Mouse (Mus musculus) intestine, embryonic 14.5 days (tissue): ENCODE data around the gene Itgb2l. TPM values are rescaled to one million over a fixed set of nuclear protein-coding genes. Genes with fewer than 3 reads are reported as not detected.

Source experiments
- ATAC-seq: fragments of 200-750 bp; cut with Nextera tagmentation; replicated peaks from 2 replicates; pipeline ENCODE4 v1.8.0; 2017; ENCODE audit warnings: low read depth, moderate number of reproducible peaks, moderate TSS enrichment, moderate library complexity; ENCODE audit not compliant: low FRiP score, low TSS enrichment
- DNase-seq: peaks from one replicate; pipeline ENCODE4 v3.0.0-alpha.2; 2018; ENCODE audit warnings: low spot score
- H3K27ac ChIP-seq: fragments of 300-500 bp; sonication (generic); 2 replicates; pipeline ENCODE4 v1.5.1; 2014; ENCODE audit warnings: low read depth, mild to moderate bottlenecking, control low read depth
- H3K27me3 ChIP-seq: fragments of 300-500 bp; sonication (generic); replicated peaks from 2 replicates; pipeline ENCODE4 v1.6.1; 2014; ENCODE audit warnings: low read length, control low read depth; ENCODE audit not compliant: control insufficient read depth, insufficient read depth
- H3K36me3 ChIP-seq: fragments of 300-500 bp; sonication (generic); 2 replicates; pipeline ENCODE4 v1.6.1; 2014; ENCODE audit warnings: low read length, control low read depth; ENCODE audit not compliant: control insufficient read depth, insufficient read depth
- H3K4me1 ChIP-seq: fragments of 300-500 bp; sonication (generic); replicated peaks from 2 replicates; pipeline ENCODE4 v1.6.1; 2014; ENCODE audit warnings: low read length, control low read depth, mixed read lengths; ENCODE audit not compliant: control insufficient read depth, insufficient read depth
- H3K4me2 ChIP-seq: fragments of 300-500 bp; sonication (generic); 2 replicates; pipeline ENCODE4 v1.6.1; 2014; ENCODE audit warnings: low read length
- H3K4me3 ChIP-seq: fragments of 300-500 bp; sonication (generic); 2 replicates; pipeline ENCODE4 v1.5.1; 2014; ENCODE audit warnings: low read depth, low read length, control low read depth, mixed read lengths
- H3K9ac ChIP-seq: fragments of 300-500 bp; sonication (generic); 2 replicates; pipeline ENCODE4 v1.6.1; 2014; ENCODE audit warnings: mild to moderate bottlenecking, low read length
- H3K9me3 ChIP-seq: fragments of 300-500 bp; sonication (generic); 2 replicates; pipeline ENCODE4 v1.6.1; 2016; ENCODE audit warnings: low read length, control low read depth; ENCODE audit not compliant: control insufficient read depth
- WGBS: fragments of 180-500 bp; shearing (Covaris S2); extraction: QIAGEN DNeasy Blood & Tissue Kit; methylation state at CpG from one replicate; pipeline ENCODE4 v1.1.7; 2014; 5-methylcytosine and 5-hydroxymethylcytosine counted together
- polyA plus RNA-seq: library from polyadenylated mRNA; unstranded; fragments of >200 nt; fragmentation: Nextera tagmentation; extraction: Ambion mirVana; gene quantifications from 2 replicates; pipeline ENCODE4 v1.2.1, GENCODE M21; 2014

Gene Itgb2l
- polyA plus RNA-seq, 1 experiment from 2014 or later = 0.35 TPM

GRCm38 (mm10) chr16:96406312-96406711 lies 37.1 kb downstream of the Itgb2l start:
- H3K4me3 ChIP-seq = no peak overlapping the region
- no peaks in the 10 kb centered on the region for H3K4me1 ChIP-seq
- H3K27ac ChIP-seq = no peak overlapping the region
- H3K9me3 ChIP-seq = no peaks in the 10 kb centered on the region
- ATAC-seq (no peak), DNase-seq (no peak)
- 55% methylated on average over 4 of the region's 4 CpGs for WGBS
- no peak overlapping the region for H3K4me2 ChIP-seq
- H3K36me3 ChIP-seq = no peaks in the 10 kb centered on the region
- H3K27me3 ChIP-seq = no peaks in the 10 kb centered on the region
- no peak overlapping the region for H3K9ac ChIP-seq

- H3K27ac ChIP-seq = no peak overlapping the region
- H3K36me3 ChIP-seq = no peaks in the 10 kb centered on the region
- no peak overlapping the region for H3K4me3 ChIP-seq
- ATAC-seq (no peak), DNase-seq (no peak)
- H3K4me1 ChIP-seq = no peaks in the 10 kb centered on the region
- H3K9me3 ChIP-seq = no peaks in the 10 kb centered on the region
- no peaks in the 10 kb centered on the region for H3K27me3 ChIP-seq
- 51% methylated on average over 6 of the region's 6 CpGs for WGBS
- no peak overlapping the region for H3K4me2 ChIP-seq
- no peak overlapping the region for H3K9ac ChIP-seq
These were observed 41.1 kb downstream of the Itgb2l start for GRCm38 (mm10) chr16:96402294-96402693.

DNA sequence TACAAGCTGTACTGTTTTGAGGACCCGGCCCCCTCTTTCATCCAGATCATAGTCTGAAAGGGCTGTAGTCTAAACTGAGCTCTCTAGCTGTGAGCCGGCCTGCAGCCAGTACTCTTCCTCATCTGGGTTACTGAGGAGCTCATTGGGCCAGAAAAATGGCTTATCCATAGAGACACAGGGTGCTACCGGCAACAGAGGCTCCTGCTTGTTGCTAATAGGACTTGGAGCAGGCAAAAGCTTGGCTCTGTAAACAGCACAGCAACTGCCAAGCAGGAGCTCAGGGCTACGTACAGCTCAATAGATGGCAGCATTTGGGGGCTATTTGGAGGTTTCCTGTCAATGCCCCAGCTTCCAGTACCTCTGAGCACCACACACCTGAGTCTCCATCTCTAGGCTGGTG lies 43.4 kb downstream of the Itgb2l start:
- Histone ChIP-seq H3K4me1 (no peaks in the 10 kb centered on the region), H3K9ac (no peak overlapping the region), H3K27ac (no peak overlapping the region), H3K36me3 (no peaks in the 10 kb centered on the region), H3K4me2 (no peak overlapping the region), H3K27me3 (no peaks in the 10 kb centered on the region), H3K9me3 (no peaks in the 10 kb centered on the region), H3K4me3 (no peak overlapping the region)
- 77% methylated on average over 4 of the region's 4 CpGs for WGBS
- DNase-seq = no peak
- ATAC-seq = no peak

- Histone ChIP-seq H3K9me3 (no peaks in the 10 kb centered on the region), H3K9ac (no peak overlapping the region), H3K4me3 (no peak overlapping the region), H3K27ac (no peak overlapping the region), H3K27me3 (no peaks in the 10 kb centered on the region), H3K4me2 (no peak overlapping the region), H3K4me1 (no peaks in the 10 kb centered on the region), H3K36me3 (no peaks in the 10 kb centered on the region)
- 48% methylated on average over 3 of the region's 3 CpGs for WGBS
- DNase-seq (no peak), ATAC-seq (no peak)
These were observed 44.6 kb downstream of the Itgb2l start for GRCm38 (mm10) chr16:96398806-96399205.

- 69% methylated on average over 9 of the region's 9 CpGs for WGBS
- H3K4me2 ChIP-seq = no peak overlapping the region
- DNase-seq (no peak), ATAC-seq (no peak)
- H3K9me3 ChIP-seq = no peaks in the 10 kb centered on the region
- H3K9ac ChIP-seq = no peak overlapping the region
- H3K4me1 ChIP-seq = no peaks in the 10 kb centered on the region
- H3K4me3 ChIP-seq = no peak overlapping the region
- no peaks in the 10 kb centered on the region for H3K27me3 ChIP-seq
- H3K27ac ChIP-seq = no peak overlapping the region
- H3K36me3 ChIP-seq = no peaks in the 10 kb centered on the region
These were observed 47.3 kb downstream of the Itgb2l start for GRCm38 (mm10) chr16:96396013-96396650.

DNA sequence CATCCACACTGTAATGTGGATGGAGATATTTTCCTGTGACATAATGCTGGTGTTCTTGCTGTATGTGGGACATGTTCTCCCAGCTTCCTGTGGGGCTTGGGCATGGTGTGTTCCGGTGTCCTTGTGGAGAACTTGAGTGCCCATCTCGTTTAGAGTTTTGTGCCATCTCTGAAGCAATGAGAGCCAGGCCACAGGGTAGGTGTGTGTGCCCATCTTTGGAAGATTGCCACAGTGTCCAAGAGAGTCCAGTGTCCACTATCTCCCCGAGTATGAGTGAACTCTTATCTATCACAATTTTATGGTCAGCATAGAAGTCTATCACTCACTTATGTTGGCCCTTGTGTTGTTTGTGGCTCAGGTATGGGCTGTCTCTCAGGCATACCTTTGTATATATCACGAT lies 47.9 kb downstream of the Itgb2l start:
- Histone ChIP-seq H3K4me3 (no peak overlapping the region), H3K9me3 (no peaks in the 10 kb centered on the region), H3K4me2 (no peak overlapping the region), H3K9ac (no peak overlapping the region), H3K27ac (no peak overlapping the region), H3K27me3 (no peaks in the 10 kb centered on the region), H3K36me3 (no peaks in the 10 kb centered on the region), H3K4me1 (no peaks in the 10 kb centered on the region)
- ATAC-seq (no peak), DNase-seq (no peak)
- WGBS = 76% methylated on average over 4 of the region's 4 CpGs

DNA sequence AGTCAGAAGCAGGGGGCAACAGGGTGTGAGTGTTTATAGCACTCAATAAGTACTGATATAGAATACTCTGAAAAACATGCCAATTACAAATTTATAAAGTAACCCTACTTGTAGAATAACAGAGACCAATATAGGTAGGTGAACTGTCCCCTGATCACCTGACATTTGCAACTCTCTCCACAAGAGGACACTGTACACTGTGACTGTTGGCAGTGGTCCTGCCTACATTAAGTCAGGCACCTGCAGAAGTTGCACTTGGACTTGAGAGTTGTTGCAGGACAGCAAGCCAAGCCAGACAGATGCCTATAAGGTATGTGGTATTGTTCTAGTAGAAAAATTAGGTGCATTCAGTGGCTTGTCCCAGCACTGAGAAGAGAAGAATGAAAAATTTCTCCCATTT lies 52.3 kb downstream of the Itgb2l start:
- Histone ChIP-seq H3K9me3 (no peaks in the 10 kb centered on the region), H3K4me2 (no peak overlapping the region), H3K36me3 (no peaks in the 10 kb centered on the region), H3K27ac (no peak overlapping the region), H3K9ac (no peak overlapping the region), H3K4me3 (no peak overlapping the region), H3K27me3 (no peaks in the 10 kb centered on the region), H3K4me1 (no peaks in the 10 kb centered on the region)
- no peak for ATAC-seq
- DNase-seq = no peak

GRCm38 (mm10) chr16:96388481-96388880 lies 54.9 kb downstream of the Itgb2l start:
- DNase-seq = no peak
- no peak for ATAC-seq
- H3K27ac ChIP-seq = no peak overlapping the region
- 65% methylated on average over 5 of the region's 5 CpGs for WGBS
- H3K9ac ChIP-seq = no peak overlapping the region
- no peak overlapping the region for H3K4me2 ChIP-seq
- H3K4me3 ChIP-seq = no peak overlapping the region
- H3K36me3 ChIP-seq = no peaks in the 10 kb centered on the region
- no peaks in the 10 kb centered on the region for H3K9me3 ChIP-seq
- no peaks in the 10 kb centered on the region for H3K4me1 ChIP-seq
- H3K27me3 ChIP-seq = no peaks in the 10 kb centered on the region

- Histone ChIP-seq H3K27me3 (no peaks in the 10 kb centered on the region), H3K9ac (no peak overlapping the region), H3K27ac (no peak overlapping the region), H3K4me3 (no peak overlapping the region), H3K4me1 (no peaks in the 10 kb centered on the region), H3K4me2 (no peak overlapping the region), H3K36me3 (no peaks in the 10 kb centered on the region), H3K9me3 (no peaks in the 10 kb centered on the region)
- WGBS = 86% methylated on average over 6 of the region's 6 CpGs
- ATAC-seq (no peak), DNase-seq (no peak)
These were observed 55.6 kb downstream of the Itgb2l start for GRCm38 (mm10) chr16:96387685-96388371.
